Mouse (Mus musculus): ENCODE measurements around the gene Shpk.

Shpk gene

GRCm38 (mm10) chr11:73199879-73200278 lies 619 bp downstream of the Shpk start:
- in situ Hi-C loops (cut with MboI): no loop called here

GRCm38 (mm10) chr11:73201021-73201420 lies 1.8 kb downstream of the Shpk start:
- in situ Hi-C loops (cut with MboI): no loop called here

- in situ Hi-C loops (cut with MboI): no loop called here
Measured at GRCm38 (mm10) chr11:73201597-73201996, 2.3 kb downstream of the Shpk start.

GRCm38 (mm10) chr11:73203895-73204294 lies 4.6 kb downstream of the Shpk start:
- in situ Hi-C loops (cut with MboI): no loop called here

- in situ Hi-C loops (cut with MboI): no loop called here
Measured at GRCm38 (mm10) chr11:73205194-73205593, 5.9 kb downstream of the Shpk start.

GRCm38 (mm10) chr11:73207621-73208020 lies 8.4 kb downstream of the Shpk start:
- in situ Hi-C loops (cut with MboI): no loop called here

GRCm38 (mm10) chr11:73213956-73214355 lies 14.7 kb downstream of the Shpk start:
- in situ Hi-C loops (cut with MboI): no loop called here

- in situ Hi-C loops (cut with MboI): no loop called here
Measured at GRCm38 (mm10) chr11:73219671-73220070, 20.4 kb downstream of the Shpk start.

GRCm38 (mm10) chr11:73220651-73221050 lies 21.4 kb downstream of the Shpk start:
- in situ Hi-C loops (cut with MboI): no loop called here

GRCm38 (mm10) chr11:73222846-73223245 lies 23.6 kb downstream of the Shpk start:
- in situ Hi-C loops (cut with MboI): no loop called here

GRCm38 (mm10) chr11:73223966-73224365 lies 24.7 kb downstream of the Shpk start:
- in situ Hi-C loops (cut with MboI): no loop called here

GRCm38 (mm10) chr11:73225856-73226255 lies 26.6 kb downstream of the Shpk start:
- in situ Hi-C loops (cut with MboI): no loop called here

GRCm38 (mm10) chr11:73228881-73229280 lies 29.6 kb downstream of the Shpk start:
- in situ Hi-C loops (cut with MboI): no loop called here

GRCm38 (mm10) chr11:73230081-73230480 lies 30.8 kb downstream of the Shpk start:
- in situ Hi-C loops (cut with MboI): no loop called here

GRCm38 (mm10) chr11:73232513-73232912 lies 33.3 kb downstream of the Shpk start:
- in situ Hi-C loops (cut with MboI): no loop called here

- in situ Hi-C loops (cut with MboI): no loop called here
Measured at GRCm38 (mm10) chr11:73233992-73234391, 34.7 kb downstream of the Shpk start, which contains the start of gene Trpv1. Gene Trpv1, plus strand, starts transcription at chr11:73234292.

GRCm38 (mm10) chr11:73235990-73236701 lies 36.9 kb downstream of the Shpk start:
- in situ Hi-C loops (cut with MboI): no loop called here

- in situ Hi-C loops (cut with MboI): no loop called here
Measured at GRCm38 (mm10) chr11:73236731-73237130, 37.5 kb downstream of the Shpk start.

GRCm38 (mm10) chr11:73242199-73242598 lies 42.9 kb downstream of the Shpk start:
- in situ Hi-C loops (cut with MboI): no loop called here

- in situ Hi-C loops (cut with MboI): no loop called here
Measured at GRCm38 (mm10) chr11:73242777-73243176, 43.5 kb downstream of the Shpk start.

GRCm38 (mm10) chr11:73257362-73257945 lies 58.2 kb downstream of the Shpk start:
- in situ Hi-C loops (cut with MboI): no loop called here

- in situ Hi-C loops (cut with MboI): no loop called here
Measured at GRCm38 (mm10) chr11:73258664-73259063, 59.4 kb downstream of the Shpk start.

GRCm38 (mm10) chr11:73260457-73260856 lies 61.2 kb downstream of the Shpk start:
- in situ Hi-C loops (cut with MboI): no loop called here

- in situ Hi-C loops (cut with MboI): no loop called here
Measured at GRCm38 (mm10) chr11:73261385-73261784, 62.1 kb downstream of the Shpk start.

All from mature B cell (primary cell).